Mouse (Mus musculus) embryonic fibroblast, embryonic 13.5 days (primary cell): ENCODE measurements around the gene Speer4f1. TPM values are rescaled to one million over a fixed set of nuclear protein-coding genes. Genes with fewer than 3 reads are reported as not detected.

Experiments
- H3K27ac ChIP-seq: 2 replicates; pipeline ENCODE4 v1.5.1; 2012; ENCODE audit warnings: low read length, control low read depth, inconsistent platforms; ENCODE audit not compliant: insufficient read depth
- H3K4me1 ChIP-seq: 2 replicates; pipeline ENCODE4 v1.6.1; 2011; ENCODE audit warnings: low read length; ENCODE audit not compliant: control insufficient read depth, insufficient read depth
- H3K4me3 ChIP-seq: 2 replicates; pipeline ENCODE4 v1.5.1; 2011; ENCODE audit warnings: mild to moderate bottlenecking, control low read depth, low read length; ENCODE audit not compliant: insufficient read depth
- CTCF ChIP-seq: IDR thresholded peaks from 2 replicates; pipeline ENCODE4 v1.5.1; 2011; ENCODE audit warnings: mild to moderate bottlenecking, control low read depth, low read length, moderate library complexity, borderline replicate concordance; ENCODE audit not compliant: insufficient read depth
- POLR2A ChIP-seq: IDR thresholded peaks from 2 replicates; pipeline ENCODE4 v1.6.1; 2011; ENCODE audit warnings: low read depth, mild to moderate bottlenecking, control low read depth, low read length, moderate library complexity
- polyA plus RNA-seq: library from polyadenylated mRNA; stranded (reverse); fragments of >200 nt; gene quantifications from 2 replicates; pipeline ENCODE4 v1.2.4, GENCODE M21; 2011; ENCODE audit warnings: low read depth; ENCODE audit not compliant: missing spikeins, insufficient read length

Speer4f1 gene
- polyA plus RNA-seq, 1 experiment, result not detected

- Histone ChIP-seq H3K27ac (no peak overlapping the region; the same call in 1 of the 2 replicates), H3K4me1 (no peaks in the 10 kb centered on the region), H3K4me3 (no peak overlapping the region)
- no peak for TF ChIP-seq CTCF
- TF ChIP-seq POLR2A, result no peak
These were observed 14.0 kb downstream of the Speer4f1 start for GRCm38 (mm10) chr5:17489894-17490293.

GRCm38 (mm10) chr5:17495616-17496015 is 19.7 kb downstream of the Speer4f1 start:
- Histone ChIP-seq H3K4me3 (no peak overlapping the region), H3K4me1 (no peaks in the 10 kb centered on the region), H3K27ac (no peak overlapping the region)
- TF ChIP-seq CTCF (no peak), POLR2A (no peak)

- H3K4me1 ChIP-seq, result no peaks in the 10 kb centered on the region
- no peak overlapping the region for H3K27ac ChIP-seq
- TF ChIP-seq POLR2A (no peak), CTCF (no peak)
- H3K4me3 ChIP-seq, result no peak overlapping the region
These were observed 20.8 kb downstream of the Speer4f1 start for GRCm38 (mm10) chr5:17496650-17497049.

GRCm38 (mm10) chr5:17499873-17500329 is 24.0 kb downstream of the Speer4f1 start:
- no peak overlapping the region for H3K4me3 ChIP-seq
- no peaks in the 10 kb centered on the region for H3K4me1 ChIP-seq
- TF ChIP-seq POLR2A, result no peak
- no peak for TF ChIP-seq CTCF
- no peak overlapping the region for H3K27ac ChIP-seq

GRCm38 (mm10) chr5:17500866-17501265 is 25.0 kb downstream of the Speer4f1 start:
- Histone ChIP-seq H3K27ac (no peak overlapping the region), H3K4me1 (no peaks in the 10 kb centered on the region), H3K4me3 (no peak overlapping the region)
- TF ChIP-seq CTCF (no peak), POLR2A (no peak)

GRCm38 (mm10) chr5:17505540-17505939 is 29.6 kb downstream of the Speer4f1 start:
- Histone ChIP-seq H3K4me1 (no peaks in the 10 kb centered on the region), H3K27ac (no peak overlapping the region; the same call in 1 of the 2 replicates), H3K4me3 (no peak overlapping the region)
- no peak for TF ChIP-seq CTCF
- TF ChIP-seq POLR2A, result no peak

GRCm38 (mm10) chr5:17508038-17508437 is 32.1 kb downstream of the Speer4f1 start:
- Histone ChIP-seq H3K27ac (no peak overlapping the region), H3K4me3 (no peak overlapping the region), H3K4me1 (no peaks in the 10 kb centered on the region)
- TF ChIP-seq POLR2A (no peak), CTCF (no peak)

Other genes starting within 250 kb of the Speer4f1 start
- gene Speer4f2, start 102.9 kb upstream of the Speer4f1 start, polyA plus RNA-seq, result not detected in 2 replicates
- 27.9 and 35.7 TPM in 2 replicates for gene Sema3c, start 98.2 kb downstream of the Speer4f1 start, polyA plus RNA-seq